Mouse (Mus musculus) spleen, adult 2 months (tissue): Measurements from ENCODE around the gene Usp36.

Source experiments
- CTCF ChIP-seq: fragments of 200-500 bp; IDR thresholded peaks from 2 replicates; pipeline ENCODE4 v1.5.1; 2011; ENCODE audit warnings: mild to moderate bottlenecking, inconsistent platforms; ENCODE audit not compliant: insufficient read depth, insufficient read length, insufficient replicate concordance; ENCODE audit errors: extremely low read depth
- POLR2A ChIP-seq: fragments of 200-500 bp; IDR thresholded peaks from 2 replicates; pipeline ENCODE4 v1.6.1; 2011; ENCODE audit warnings: low read depth, low read length, inconsistent platforms

- TF ChIP-seq CTCF (no peak), POLR2A (no peak)
Observed at GRCm38 (mm10) chr11:118210962-118211361, 79.1 kb downstream of the Usp36 start.
